Mouse (Mus musculus): ENCODE data around the gene Olfr1450. TPM values are rescaled to one million over a fixed set of nuclear protein-coding genes. Genes with fewer than 3 reads are reported as not detected.
"Not testable (repeated sequence)": the region's sequence is repeated elsewhere in the genome, so short reads cannot be mapped to it uniquely, and the experiment has no call there.

The Olfr1450 gene
- polyA plus RNA-seq (2015; fragmentation: Nextera tagmentation; extraction: Ambion mirVana): not detected in 2 replicates

DNA sequence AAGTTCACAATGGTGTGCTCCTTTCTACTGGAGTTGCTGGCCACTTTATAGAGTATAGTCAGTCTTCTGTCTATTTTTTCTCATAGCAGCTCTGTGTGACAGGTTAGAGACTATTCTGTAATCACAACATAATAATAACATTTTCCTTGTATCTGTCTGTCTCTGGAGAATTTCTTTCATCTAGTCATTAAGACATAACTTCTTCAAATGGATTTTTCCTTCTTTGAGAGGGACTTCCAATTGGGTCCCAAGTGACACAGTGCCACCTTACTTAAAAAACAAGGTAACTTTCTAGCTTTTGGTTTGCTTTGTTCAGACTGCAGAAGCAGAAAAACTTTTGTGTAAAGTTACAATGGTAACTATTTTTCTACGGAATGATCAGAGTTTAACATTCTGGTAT lies at the start of gene Olfr1450:
Gene Olfr1450 (plus strand): TSS at position 301 of the 400 bp plus-strand sequence.
- H3K36me3 ChIP-seq (replicated peaks; ENCODE audit: insufficient read depth, low read length): no peaks in the 10 kb centered on the region
- H3K27me3 ChIP-seq (ENCODE audit: insufficient read depth, low read length): no peaks in the 10 kb centered on the region
- H3K9me3 ChIP-seq (ENCODE audit: low read length): no peaks in the 10 kb centered on the region; the same call in 1 of the 2 replicates
- TF ChIP-seq CTCF (IDR thresholded peaks at IDR 0.05; ENCODE audit: low read depth): no peak
- no peak within 1 kb of the TSS for H3K4me3 ChIP-seq (ENCODE audit: low read depth, low read length)
- DNase-seq: no peak
- H3K27ac ChIP-seq (ENCODE audit: low read depth): no peak within 1 kb of the TSS
- no peak within 1 kb of the TSS for H3K9ac ChIP-seq (replicated peaks)
- no peak for ATAC-seq
- H3K4me1 ChIP-seq (ENCODE audit: insufficient read depth): no peaks in the 10 kb centered on the region
- 85% methylated on average over 1 of the region's 1 CpGs for WGBS (ENCODE audit: insufficient replicate concordance)
- no peak within 1 kb of the TSS for H3K4me2 ChIP-seq (ENCODE audit: low read depth, low read length)

DNA sequence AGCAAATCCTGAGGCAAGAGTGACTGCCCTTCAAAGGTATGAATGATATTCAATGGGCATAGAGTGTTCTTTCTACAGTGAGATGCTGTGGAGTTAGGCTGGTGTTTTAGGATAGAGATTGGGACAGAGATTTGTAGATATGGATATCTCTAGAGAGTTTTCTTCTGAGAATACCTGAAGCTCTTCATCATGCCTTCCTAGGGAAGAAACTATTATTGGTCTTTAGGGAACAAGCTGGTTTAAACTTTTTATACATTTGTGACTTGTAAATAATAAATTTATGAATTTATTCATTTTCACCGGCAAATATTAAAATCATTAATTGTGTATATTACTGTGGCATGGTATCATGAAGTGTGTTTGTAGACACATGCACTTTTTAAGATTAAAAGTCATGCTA lies 46.4 kb upstream of the Olfr1450 start, which contains the start of gene Olfr1447:
Gene Olfr1447 (minus strand): TSS at position 101 of the 400 bp plus-strand sequence.
- no peak within 1 kb of the TSS for H3K9ac ChIP-seq (replicated peaks)
- no peaks in the 10 kb centered on the region for H3K27me3 ChIP-seq (ENCODE audit: insufficient read depth, low read length)
- no peak within 1 kb of the TSS for H3K4me2 ChIP-seq (ENCODE audit: low read depth, low read length)
- no peak within 1 kb of the TSS for H3K27ac ChIP-seq (ENCODE audit: low read depth)
- TF ChIP-seq CTCF (IDR thresholded peaks at IDR 0.05; ENCODE audit: low read depth) (no peak), EP300 (IDR thresholded peaks at IDR 0.05; ENCODE audit: low read depth) (no peak)
- H3K4me3 ChIP-seq (ENCODE audit: low read depth, low read length): no peak within 1 kb of the TSS
- H3K4me1 ChIP-seq (ENCODE audit: insufficient read depth): no peaks in the 10 kb centered on the region
- ATAC-seq: no peak
- 83% methylated on average over 1 of the region's 1 CpGs for WGBS (ENCODE audit: insufficient replicate concordance)
- no peaks in the 10 kb centered on the region for H3K9me3 ChIP-seq (ENCODE audit: low read length)
- no peaks in the 10 kb centered on the region for H3K36me3 ChIP-seq (replicated peaks; ENCODE audit: insufficient read depth, low read length)
- no peak for DNase-seq

DNA sequence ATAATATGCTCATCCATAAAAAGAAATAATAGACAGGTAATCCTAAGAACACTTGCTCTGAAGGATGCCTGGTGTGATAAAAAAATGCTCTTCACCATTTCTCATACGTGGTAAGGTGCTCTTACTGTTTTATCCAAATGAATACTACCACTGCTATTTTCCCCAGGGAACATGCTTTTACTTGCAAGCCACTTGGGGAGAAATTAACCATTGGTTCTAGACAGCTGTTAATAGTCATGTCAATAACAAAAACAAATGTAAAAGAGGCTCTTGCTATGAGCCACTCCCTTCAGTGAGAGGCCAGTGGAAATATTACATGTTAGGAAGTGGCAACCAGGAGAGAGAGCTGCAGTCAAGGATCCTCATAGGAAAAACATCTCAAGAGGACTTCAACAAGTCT lies 25.7 kb upstream of the Olfr1450 start, which contains the start of gene Olfr1448:
Gene Olfr1448 (minus strand): TSS at position 101 of the 400 bp plus-strand sequence.
- TF ChIP-seq CTCF (IDR thresholded peaks at IDR 0.05; ENCODE audit: low read depth): no peak
- no peak for TF ChIP-seq EP300 (IDR thresholded peaks at IDR 0.05; ENCODE audit: low read depth)
- Histone ChIP-seq H3K36me3 (replicated peaks; ENCODE audit: insufficient read depth, low read length) (no peaks in the 10 kb centered on the region), H3K27ac (ENCODE audit: low read depth) (no peak within 1 kb of the TSS), H3K27me3 (ENCODE audit: insufficient read depth, low read length) (no peaks in the 10 kb centered on the region), H3K9me3 (ENCODE audit: low read length) (no peaks in the 10 kb centered on the region), H3K4me1 (ENCODE audit: insufficient read depth) (no peaks in the 10 kb centered on the region), H3K4me2 (ENCODE audit: low read depth, low read length) (no peak within 1 kb of the TSS), H3K4me3 (ENCODE audit: low read depth, low read length) (no peak within 1 kb of the TSS), H3K9ac (replicated peaks) (no peak within 1 kb of the TSS)
- WGBS (ENCODE audit: insufficient replicate concordance): 72% methylated on average over 1 of the region's 1 CpGs
- ATAC-seq (no peak), DNase-seq (no peak)

DNA sequence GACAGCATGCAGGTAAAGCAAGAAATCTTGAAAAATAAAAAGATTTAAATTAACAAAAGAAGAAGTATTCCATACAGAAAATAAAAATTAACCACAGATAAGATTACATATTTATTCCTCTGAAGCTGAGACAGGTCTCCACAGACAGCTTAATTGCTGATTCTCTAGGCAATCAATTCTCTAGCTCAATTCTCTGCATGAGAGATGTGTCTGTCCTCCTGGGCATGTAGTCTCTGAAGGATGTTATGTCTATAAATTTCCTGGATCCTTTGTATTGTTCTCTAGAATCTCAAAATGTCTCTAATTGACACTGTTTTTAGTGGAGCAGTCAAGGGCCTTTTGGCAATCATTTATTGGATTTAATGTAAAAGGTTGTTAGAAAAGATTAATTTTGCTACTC lies 19.5 kb upstream of the Olfr1450 start, which contains the start of gene Olfr1449:
Gene Olfr1449 (plus strand): TSS at position 301 of the 400 bp plus-strand sequence.
- ATAC-seq: no peak
- Histone ChIP-seq H3K27me3 (ENCODE audit: insufficient read depth, low read length) (no peaks in the 10 kb centered on the region), H3K9me3 (ENCODE audit: low read length) (no peaks in the 10 kb centered on the region), H3K9ac (replicated peaks) (no peak within 1 kb of the TSS), H3K4me1 (ENCODE audit: insufficient read depth) (no peaks in the 10 kb centered on the region), H3K4me2 (ENCODE audit: low read depth, low read length) (no peak within 1 kb of the TSS), H3K27ac (ENCODE audit: low read depth) (no peak within 1 kb of the TSS), H3K36me3 (replicated peaks; ENCODE audit: insufficient read depth, low read length) (no peaks in the 10 kb centered on the region), H3K4me3 (ENCODE audit: low read depth, low read length) (no peak within 1 kb of the TSS)
- DNase-seq: no peak
- TF ChIP-seq EP300 (IDR thresholded peaks at IDR 0.05; ENCODE audit: low read depth) (no peak), CTCF (IDR thresholded peaks at IDR 0.05; ENCODE audit: low read depth) (no peak)

DNA sequence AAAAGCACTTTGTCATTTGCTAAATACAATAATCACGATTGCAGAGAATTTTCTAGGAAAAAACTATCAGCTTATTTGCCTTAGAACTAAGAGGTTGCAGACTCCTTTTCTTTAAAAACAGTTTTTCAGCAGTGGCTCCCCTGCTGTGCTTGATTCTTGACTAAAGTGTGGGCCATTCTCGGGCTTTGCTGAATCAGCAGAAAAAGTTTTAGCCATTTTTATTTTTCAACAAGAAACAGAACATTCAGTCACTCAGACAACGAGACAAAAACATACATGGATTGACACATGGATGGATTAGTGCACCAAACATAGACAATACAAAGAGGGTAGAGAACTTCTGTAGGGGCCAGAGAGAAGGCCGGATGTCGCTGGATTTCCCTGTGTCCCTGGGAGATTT lies 20.0 kb downstream of the Olfr1450 start:
- WGBS (ENCODE audit: insufficient replicate concordance): 77% methylated on average over 5 of the region's 5 CpGs
- not testable (repeated sequence) for H3K27ac ChIP-seq (ENCODE audit: low read depth); H3K36me3 ChIP-seq (replicated peaks; ENCODE audit: insufficient read depth, low read length); H3K4me2 ChIP-seq (ENCODE audit: low read depth, low read length); H3K4me3 ChIP-seq (ENCODE audit: low read depth, low read length); H3K4me1 ChIP-seq (ENCODE audit: insufficient read depth); H3K9me3 ChIP-seq (ENCODE audit: low read length); H3K27me3 ChIP-seq (ENCODE audit: insufficient read depth, low read length); ATAC-seq; H3K9ac ChIP-seq (replicated peaks); DNase-seq

DNA sequence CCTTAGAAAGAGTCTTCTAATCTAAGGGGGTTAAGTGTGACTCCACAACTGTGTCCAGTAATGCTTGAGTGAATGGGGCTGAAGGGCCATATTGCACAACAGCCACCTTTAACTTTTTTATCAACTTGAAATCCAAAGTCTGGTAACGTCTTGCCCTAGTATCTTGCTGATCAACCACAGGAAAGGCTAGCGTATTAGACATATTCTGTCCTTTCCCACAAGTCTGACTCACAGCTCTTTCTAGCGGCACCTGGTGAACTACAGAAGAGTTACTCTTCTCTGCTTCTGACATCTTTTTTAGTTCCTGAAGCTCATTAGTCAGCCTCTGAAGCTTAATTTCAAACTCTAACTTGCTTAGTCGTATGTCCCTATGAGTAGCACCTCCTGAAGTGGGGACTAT lies 42.3 kb downstream of the Olfr1450 start:
- WGBS (ENCODE audit: insufficient replicate concordance): 83% methylated on average over 4 of the region's 4 CpGs

DNA sequence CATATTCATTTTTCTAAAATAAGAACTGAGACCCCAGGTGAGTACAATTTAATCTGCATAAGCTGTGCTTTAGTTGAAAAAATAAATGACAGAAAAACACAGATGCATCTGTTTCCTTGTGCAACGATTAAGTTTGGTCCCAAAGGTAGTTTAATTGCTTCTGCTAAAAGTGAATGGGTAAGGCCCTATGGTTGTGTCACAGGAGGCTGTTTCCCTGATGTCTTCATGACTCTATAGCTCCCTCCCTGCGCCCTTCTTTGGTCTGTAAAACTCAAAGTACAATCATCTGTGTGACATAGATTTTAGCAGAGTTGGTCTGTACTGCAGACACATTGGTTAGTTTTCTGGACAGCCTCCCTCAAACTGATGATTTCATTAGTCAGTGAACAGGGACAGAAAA lies 44.7 kb downstream of the Olfr1450 start, which contains the start of gene Olfr1451:
Gene Olfr1451 (plus strand): TSS at position 301 of the 400 bp plus-strand sequence.
- Histone ChIP-seq H3K4me1 (ENCODE audit: insufficient read depth) (no peaks in the 10 kb centered on the region), H3K27me3 (ENCODE audit: insufficient read depth, low read length) (no peaks in the 10 kb centered on the region), H3K4me2 (ENCODE audit: low read depth, low read length) (no peak within 1 kb of the TSS), H3K9me3 (ENCODE audit: low read length) (no peaks in the 10 kb centered on the region), H3K36me3 (replicated peaks; ENCODE audit: insufficient read depth, low read length) (no peaks in the 10 kb centered on the region), H3K9ac (replicated peaks) (no peak within 1 kb of the TSS), H3K27ac (ENCODE audit: low read depth) (no peak within 1 kb of the TSS), H3K4me3 (ENCODE audit: low read depth, low read length) (no peak within 1 kb of the TSS)
- ATAC-seq: no peak
- WGBS (ENCODE audit: insufficient replicate concordance): 59% methylated on average over 2 of the region's 2 CpGs
- no peak for DNase-seq
- TF ChIP-seq EP300 (IDR thresholded peaks at IDR 0.05; ENCODE audit: low read depth) (no peak), CTCF (IDR thresholded peaks at IDR 0.05; ENCODE audit: low read depth) (no peak)

More for the DNA sequence above, 42.3 kb downstream of the Olfr1450 start:
- not testable (repeated sequence) for H3K27ac ChIP-seq (ENCODE audit: low read depth); H3K9ac ChIP-seq (replicated peaks); H3K27me3 ChIP-seq (ENCODE audit: insufficient read depth, low read length); H3K9me3 ChIP-seq (ENCODE audit: low read length); ATAC-seq; H3K4me3 ChIP-seq (ENCODE audit: low read depth, low read length); DNase-seq; H3K36me3 ChIP-seq (replicated peaks; ENCODE audit: insufficient read depth, low read length); H3K4me1 ChIP-seq (ENCODE audit: insufficient read depth); H3K4me2 ChIP-seq (ENCODE audit: low read depth, low read length)

Other genes with a start within 250 kb of the Olfr1450 start
- gene Cntf, start 184.6 kb upstream of the Olfr1450 start, polyA plus RNA-seq (2015; fragmentation: Nextera tagmentation; extraction: Ambion mirVana): 0.23 and 0.52 TPM in 2 replicates
- gene Zfp91, start 154.1 kb upstream of the Olfr1450 start, polyA plus RNA-seq (2015; fragmentation: Nextera tagmentation; extraction: Ambion mirVana): 6.7 and 7.0 TPM in 2 replicates
- 3.1 and 4.1 TPM in 2 replicates for gene Lpxn, start 154.1 kb upstream of the Olfr1450 start, polyA plus RNA-seq (2015; fragmentation: Nextera tagmentation; extraction: Ambion mirVana)
- gene Gm5244, start 103.6 kb upstream of the Olfr1450 start, polyA plus RNA-seq (2015; fragmentation: Nextera tagmentation; extraction: Ambion mirVana): not detected in 2 replicates
- not detected in 2 replicates for gene Olfr1444, start 93.0 kb upstream of the Olfr1450 start, polyA plus RNA-seq (2015; fragmentation: Nextera tagmentation; extraction: Ambion mirVana)
- gene Olfr1445, start 66.4 kb upstream of the Olfr1450 start, polyA plus RNA-seq (2015; fragmentation: Nextera tagmentation; extraction: Ambion mirVana): not detected in 2 replicates
- not detected in 2 replicates for gene Olfr1446, start 56.7 kb upstream of the Olfr1450 start, polyA plus RNA-seq (2015; fragmentation: Nextera tagmentation; extraction: Ambion mirVana)
- gene Olfr1447, start 46.5 kb upstream of the Olfr1450 start, polyA plus RNA-seq (2015; fragmentation: Nextera tagmentation; extraction: Ambion mirVana): not detected in 2 replicates
- gene Olfr1448, start 25.8 kb upstream of the Olfr1450 start, polyA plus RNA-seq (2015; fragmentation: Nextera tagmentation; extraction: Ambion mirVana): not detected in 2 replicates
- not detected in 2 replicates for gene Olfr1449, start 19.4 kb upstream of the Olfr1450 start, polyA plus RNA-seq (2015; fragmentation: Nextera tagmentation; extraction: Ambion mirVana)
- not detected in 2 replicates for gene Olfr1451, start 44.8 kb downstream of the Olfr1450 start, polyA plus RNA-seq (2015; fragmentation: Nextera tagmentation; extraction: Ambion mirVana)
- not detected in 2 replicates for gene Olfr1453, start 78.1 kb downstream of the Olfr1450 start, polyA plus RNA-seq (2015; fragmentation: Nextera tagmentation; extraction: Ambion mirVana)
- gene Olfr1454, start 110.4 kb downstream of the Olfr1450 start, polyA plus RNA-seq (2015; fragmentation: Nextera tagmentation; extraction: Ambion mirVana): not detected in 2 replicates
- gene Olfr1457, start 147.6 kb downstream of the Olfr1450 start, polyA plus RNA-seq (2015; fragmentation: Nextera tagmentation; extraction: Ambion mirVana): not detected in 2 replicates
- gene Olfr1458, start 156.5 kb downstream of the Olfr1450 start, polyA plus RNA-seq (2015; fragmentation: Nextera tagmentation; extraction: Ambion mirVana): not detected in 2 replicates
- gene Olfr1459, start 199.3 kb downstream of the Olfr1450 start, polyA plus RNA-seq (2015; fragmentation: Nextera tagmentation; extraction: Ambion mirVana): not detected in 2 replicates
- gene Olfr1461, start 212.7 kb downstream of the Olfr1450 start, polyA plus RNA-seq (2015; fragmentation: Nextera tagmentation; extraction: Ambion mirVana): not detected in 2 replicates
- not detected in 2 replicates for gene Olfr1462, start 235.5 kb downstream of the Olfr1450 start, polyA plus RNA-seq (2015; fragmentation: Nextera tagmentation; extraction: Ambion mirVana)